Mouse (Mus musculus) cerebellum, adult 2 months (tissue): Measurements from ENCODE around the gene Rere.

ENCODE experiments used
- CTCF ChIP-seq: fragments of 200-500 bp; IDR thresholded peaks from 2 replicates; pipeline ENCODE4 v1.5.1; 2011; ENCODE audit warnings: low read depth, mild to moderate bottlenecking, control low read depth, low read length, moderate library complexity, borderline replicate concordance; ENCODE audit not compliant: insufficient read depth
- POLR2A ChIP-seq: fragments of 200-500 bp; IDR thresholded peaks from 2 replicates; pipeline ENCODE4 v1.6.1; 2011; ENCODE audit warnings: low read length, control low read depth, borderline replicate concordance; ENCODE audit not compliant: insufficient read depth

DNA sequence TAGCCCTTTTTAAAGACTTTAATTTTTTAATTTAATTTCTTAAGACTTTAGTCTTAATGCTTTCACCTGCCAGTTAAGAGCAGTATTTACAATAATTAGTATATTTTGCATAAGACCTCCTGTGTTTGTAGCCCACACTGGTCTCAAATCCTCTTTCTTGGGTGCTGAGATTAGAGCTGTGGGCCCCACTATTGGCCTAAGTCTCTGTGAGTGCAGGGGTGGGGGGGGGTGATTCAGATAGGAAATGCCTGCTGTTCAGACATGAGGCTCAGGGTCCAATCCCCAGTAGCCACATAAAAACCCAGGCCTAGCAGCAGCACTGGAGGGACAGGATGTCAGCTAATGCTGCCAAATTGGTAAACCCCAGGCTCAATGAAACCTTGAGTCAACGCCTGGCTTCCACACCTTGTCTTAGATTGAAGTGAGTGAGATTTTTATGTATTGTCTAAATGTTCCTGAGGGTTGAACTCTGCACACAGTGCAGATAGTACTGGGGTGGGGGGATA lies 41.0 kb upstream of the Rere start:
- TF ChIP-seq POLR2A (no peak), CTCF (no peak)
